Mouse (Mus musculus): ENCODE data around the gene Cntnap2.

The Cntnap2 gene

GRCm38 (mm10) chr6:47337300-47337699 is 2278.1 kb downstream of the Cntnap2 start:
- DNase-seq (ENCODE audit: extremely low read depth, low read depth, low spot score): no peak

DNA sequence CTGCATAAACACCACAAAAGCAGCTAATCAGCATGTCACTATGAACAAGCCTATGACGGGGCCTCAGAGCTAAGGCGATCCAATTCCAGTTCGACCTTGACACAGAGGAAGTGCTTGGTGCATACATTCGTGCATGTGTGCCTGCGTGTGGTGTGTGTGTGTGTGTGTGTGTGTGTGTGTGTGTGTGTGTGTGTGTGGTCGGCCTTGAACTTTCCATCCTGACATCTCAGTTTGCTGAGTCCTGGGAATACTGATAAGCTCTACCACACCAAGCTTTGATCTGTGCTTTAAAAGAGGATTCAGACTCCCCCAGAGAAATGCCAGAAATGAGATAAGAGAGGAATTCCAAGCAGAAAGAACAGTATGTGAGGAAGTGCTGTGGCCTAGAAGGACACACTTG is 2279.0 kb downstream of the Cntnap2 start:
- no peak for DNase-seq (ENCODE audit: extremely low read depth, low read depth, low spot score)

DNA sequence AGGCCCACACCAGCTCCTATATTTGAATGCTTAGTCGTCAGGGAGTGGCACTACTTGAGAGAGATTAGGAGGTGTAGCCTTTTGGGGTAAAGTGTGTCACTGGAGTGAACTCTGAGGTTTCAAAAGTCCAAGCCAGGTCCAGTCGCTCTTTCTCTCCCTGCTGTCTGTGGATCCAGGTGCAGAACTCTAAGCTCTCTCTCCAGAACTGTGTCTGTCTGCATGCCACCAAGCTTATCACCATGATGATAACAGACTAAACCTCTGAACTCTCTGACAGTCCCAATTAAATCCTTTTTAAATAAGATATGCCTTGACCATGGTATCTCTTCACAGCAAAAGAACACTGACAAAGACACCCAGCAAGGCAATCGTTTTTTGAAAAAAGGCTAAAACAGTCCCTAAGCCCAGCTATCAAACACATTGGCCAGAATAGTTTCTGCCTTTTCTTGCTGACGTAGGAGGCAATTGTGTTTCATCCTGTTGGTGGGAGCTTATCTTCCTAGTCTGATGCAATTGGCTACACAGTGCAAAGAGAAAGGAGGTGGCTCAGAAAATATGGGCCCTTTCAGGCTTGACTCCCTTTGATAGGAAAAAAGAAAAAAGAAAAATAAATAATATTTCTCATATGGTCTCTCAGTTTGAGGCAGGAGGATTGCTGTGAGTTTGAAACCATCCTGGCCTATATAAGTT is 2281.8 kb downstream of the Cntnap2 start:
- DNase-seq (ENCODE audit: extremely low read depth, low read depth, low spot score): no peak

- DNase-seq (ENCODE audit: extremely low read depth, low read depth, low spot score): no peak
These were observed 2282.3 kb downstream of the Cntnap2 start for GRCm38 (mm10) chr6:47341503-47341884.

DNA sequence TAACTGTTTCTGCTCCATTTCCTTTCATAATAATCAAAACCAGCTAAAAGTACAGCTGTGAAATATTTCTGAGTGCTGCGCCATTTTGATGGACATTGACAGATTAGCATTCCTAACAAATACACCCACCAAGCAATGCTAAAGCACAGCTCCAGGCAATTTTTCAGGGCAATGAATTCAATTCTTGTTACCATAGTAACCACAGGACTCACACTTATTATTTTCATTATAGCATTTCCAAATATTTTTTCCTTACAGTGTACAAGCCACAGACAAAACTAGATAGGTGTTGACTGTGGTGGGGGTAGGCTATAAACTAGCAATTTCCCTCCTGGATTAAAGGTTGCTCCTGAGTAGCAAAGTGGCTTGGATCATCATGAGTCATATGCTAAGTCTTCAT is 2284.1 kb downstream of the Cntnap2 start:
- no peak for DNase-seq (ENCODE audit: extremely low read depth, low read depth, low spot score)

GRCm38 (mm10) chr6:47344696-47345095 is 2285.5 kb downstream of the Cntnap2 start:
- no peak for DNase-seq (ENCODE audit: extremely low read depth, low read depth, low spot score)

- no peak for DNase-seq (ENCODE audit: extremely low read depth, low read depth, low spot score)
These were observed 2291.0 kb downstream of the Cntnap2 start for GRCm38 (mm10) chr6:47350100-47350690.

Data from fat pad, adult 2 months (tissue).